Mouse (Mus musculus): Measurements from ENCODE around the gene Selenom. TPM values are rescaled to one million over a fixed set of nuclear protein-coding genes. Genes with fewer than 3 reads are reported as not detected.

Gene Selenom
- polyA plus RNA-seq, 1 experiment: 19.6 TPM

DNA sequence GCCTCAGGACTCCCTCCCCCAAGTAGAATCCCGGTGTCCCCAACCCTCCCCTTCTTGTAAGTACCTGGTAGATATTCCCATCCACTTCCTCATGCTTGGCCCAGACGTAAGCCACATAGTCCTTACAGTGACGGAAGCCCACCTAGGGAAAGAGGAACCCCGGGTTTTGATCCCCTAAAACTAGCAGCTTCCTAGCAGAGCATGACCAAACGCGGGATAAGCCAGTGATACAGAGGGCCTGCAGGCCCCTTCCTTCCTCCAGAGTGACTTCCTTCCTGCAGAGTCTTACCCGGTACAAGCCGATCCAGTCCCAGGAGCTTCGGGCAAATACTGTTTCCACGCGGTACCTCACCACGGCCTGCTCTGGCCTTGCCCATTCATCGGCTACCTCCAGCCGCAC lies 19.0 kb upstream of the Selenom start:
- H3K27ac ChIP-seq (ENCODE audit: insufficient read depth, low read length): no peak overlapping the region
- no peaks in the 10 kb centered on the region for H3K4me1 ChIP-seq (ENCODE audit: control insufficient read depth, insufficient read depth, low read length)
- no peaks in the 10 kb centered on the region for H3K36me3 ChIP-seq (ENCODE audit: control insufficient read depth, insufficient read depth, low read length, poor library complexity, severe bottlenecking)
- H3K9ac ChIP-seq (ENCODE audit: low read depth, poor library complexity, severe bottlenecking): no peak overlapping the region
- TF ChIP-seq EP300 (IDR thresholded peaks at IDR 0.05; ENCODE audit: insufficient read depth, low read depth, low read length) (no peak), CTCF (IDR thresholded peaks at IDR 0.05; ENCODE audit: low read depth, low read length) (no peak), POLR2A (IDR thresholded peaks at IDR 0.05; ENCODE audit: insufficient read depth, low read length) (no peak)
- no peaks in the 10 kb centered on the region for H3K9me3 ChIP-seq (replicated peaks; ENCODE audit: control insufficient read depth, insufficient read depth, low read length, poor library complexity, severe bottlenecking)
- no peaks in the 10 kb centered on the region for H3K27me3 ChIP-seq (ENCODE audit: control insufficient read depth, insufficient read depth, low read length, poor library complexity, severe bottlenecking)
- no peak overlapping the region for H3K4me3 ChIP-seq (ENCODE audit: low read depth, low read length)

DNA sequence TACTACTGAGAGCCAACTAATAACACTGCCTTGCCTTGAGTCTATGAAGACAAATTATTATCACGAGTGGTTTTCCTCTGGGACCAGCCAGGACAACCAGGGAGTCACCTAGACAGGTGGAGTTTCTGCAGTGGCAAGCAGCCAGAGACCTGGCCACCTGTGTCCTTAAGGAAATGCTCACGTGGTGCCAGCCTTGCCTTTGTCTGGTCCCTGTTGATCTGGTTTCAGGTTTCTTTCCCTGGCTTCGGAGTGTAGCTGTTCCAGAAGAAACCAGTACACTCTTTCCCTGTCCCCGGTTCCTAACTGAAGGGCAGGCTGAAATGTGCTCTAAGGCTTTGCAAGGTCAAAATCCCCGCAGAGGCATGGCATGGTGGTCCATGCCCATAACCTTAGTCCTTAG lies 17.7 kb upstream of the Selenom start:
- Histone ChIP-seq H3K9me3 (replicated peaks; ENCODE audit: control insufficient read depth, insufficient read depth, low read length, poor library complexity, severe bottlenecking) (no peaks in the 10 kb centered on the region), H3K9ac (ENCODE audit: low read depth, poor library complexity, severe bottlenecking) (no peak overlapping the region), H3K27me3 (ENCODE audit: control insufficient read depth, insufficient read depth, low read length, poor library complexity, severe bottlenecking) (no peaks in the 10 kb centered on the region), H3K36me3 (ENCODE audit: control insufficient read depth, insufficient read depth, low read length, poor library complexity, severe bottlenecking) (no peaks in the 10 kb centered on the region), H3K4me3 (ENCODE audit: low read depth, low read length) (no peak overlapping the region), H3K27ac (ENCODE audit: insufficient read depth, low read length) (no peak overlapping the region), H3K4me1 (ENCODE audit: control insufficient read depth, insufficient read depth, low read length) (no peaks in the 10 kb centered on the region)
- TF ChIP-seq CTCF (IDR thresholded peaks at IDR 0.05; ENCODE audit: low read depth, low read length) (no peak), POLR2A (IDR thresholded peaks at IDR 0.05; ENCODE audit: insufficient read depth, low read length) (no peak), EP300 (IDR thresholded peaks at IDR 0.05; ENCODE audit: insufficient read depth, low read depth, low read length) (peak; percentile 23; the same call in 1 of the 2 replicates)

GRCm38 (mm10) chr11:3497296-3497695 lies 17.2 kb upstream of the Selenom start:
- Histone ChIP-seq H3K4me3 (ENCODE audit: low read depth, low read length) (no peak overlapping the region), H3K27me3 (ENCODE audit: control insufficient read depth, insufficient read depth, low read length, poor library complexity, severe bottlenecking) (no peaks in the 10 kb centered on the region), H3K9ac (ENCODE audit: low read depth, poor library complexity, severe bottlenecking) (no peak overlapping the region), H3K36me3 (ENCODE audit: control insufficient read depth, insufficient read depth, low read length, poor library complexity, severe bottlenecking) (no peaks in the 10 kb centered on the region), H3K27ac (ENCODE audit: insufficient read depth, low read length) (no peak overlapping the region), H3K4me1 (ENCODE audit: control insufficient read depth, insufficient read depth, low read length) (no peaks in the 10 kb centered on the region), H3K9me3 (replicated peaks; ENCODE audit: control insufficient read depth, insufficient read depth, low read length, poor library complexity, severe bottlenecking) (no peaks in the 10 kb centered on the region)
- TF ChIP-seq EP300 (IDR thresholded peaks at IDR 0.05; ENCODE audit: insufficient read depth, low read depth, low read length) (no peak), CTCF (IDR thresholded peaks at IDR 0.05; ENCODE audit: low read depth, low read length) (no peak), POLR2A (IDR thresholded peaks at IDR 0.05; ENCODE audit: insufficient read depth, low read length) (no peak)

DNA sequence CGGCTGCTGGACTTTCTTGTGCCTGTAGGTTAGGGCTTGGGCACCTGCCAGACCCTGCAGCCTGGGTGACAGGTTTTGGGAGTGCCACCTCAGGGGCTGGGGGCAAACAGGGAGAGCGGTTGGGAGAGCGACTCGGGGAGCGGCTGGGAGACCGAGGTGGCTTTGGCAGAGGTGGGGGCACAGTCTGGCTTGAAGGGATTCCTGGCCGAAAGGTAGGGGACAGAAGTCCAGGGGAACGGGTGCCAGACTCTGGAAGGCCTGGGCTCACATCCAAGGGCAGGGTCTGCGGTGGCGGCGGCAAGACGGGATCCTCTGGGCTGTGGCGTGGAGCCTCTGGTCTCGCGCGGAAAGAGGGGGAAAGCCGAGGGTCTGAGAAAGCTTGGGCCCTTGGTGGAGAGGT lies 12.4 kb upstream of the Selenom start:
- TF ChIP-seq CTCF (IDR thresholded peaks at IDR 0.05; ENCODE audit: low read depth, low read length) (no peak), POLR2A (IDR thresholded peaks at IDR 0.05; ENCODE audit: insufficient read depth, low read length) (no peak), EP300 (IDR thresholded peaks at IDR 0.05; ENCODE audit: insufficient read depth, low read depth, low read length) (no peak)
- no peaks in the 10 kb centered on the region for H3K4me1 ChIP-seq (ENCODE audit: control insufficient read depth, insufficient read depth, low read length)
- H3K9ac ChIP-seq (ENCODE audit: low read depth, poor library complexity, severe bottlenecking): peak overlapping the region; percentile 6; the same call in 1 of the 2 replicates
- H3K27me3 ChIP-seq (ENCODE audit: control insufficient read depth, insufficient read depth, low read length, poor library complexity, severe bottlenecking): no peaks in the 10 kb centered on the region
- H3K9me3 ChIP-seq (replicated peaks; ENCODE audit: control insufficient read depth, insufficient read depth, low read length, poor library complexity, severe bottlenecking): no peaks in the 10 kb centered on the region
- no peak overlapping the region for H3K27ac ChIP-seq (ENCODE audit: insufficient read depth, low read length)
- H3K36me3 ChIP-seq (ENCODE audit: control insufficient read depth, insufficient read depth, low read length, poor library complexity, severe bottlenecking): no peaks in the 10 kb centered on the region
- H3K4me3 ChIP-seq (ENCODE audit: low read depth, low read length): peak overlapping the region; percentile 18

GRCm38 (mm10) chr11:3502459-3503072 lies 11.9 kb upstream of the Selenom start:
- Histone ChIP-seq H3K9ac (ENCODE audit: low read depth, poor library complexity, severe bottlenecking) (peak overlapping the region; percentile 6; the same call in 1 of the 2 replicates), H3K4me1 (ENCODE audit: control insufficient read depth, insufficient read depth, low read length) (no peaks in the 10 kb centered on the region), H3K36me3 (ENCODE audit: control insufficient read depth, insufficient read depth, low read length, poor library complexity, severe bottlenecking) (no peaks in the 10 kb centered on the region), H3K9me3 (replicated peaks; ENCODE audit: control insufficient read depth, insufficient read depth, low read length, poor library complexity, severe bottlenecking) (no peaks in the 10 kb centered on the region), H3K4me3 (ENCODE audit: low read depth, low read length) (peak overlapping the region; percentile 18), H3K27me3 (ENCODE audit: control insufficient read depth, insufficient read depth, low read length, poor library complexity, severe bottlenecking) (no peaks in the 10 kb centered on the region), H3K27ac (ENCODE audit: insufficient read depth, low read length) (no peak overlapping the region)
- TF ChIP-seq CTCF (IDR thresholded peaks at IDR 0.05; ENCODE audit: low read depth, low read length): no peak

GRCm38 (mm10) chr11:3503755-3504693 lies 10.5 kb upstream of the Selenom start:
- H3K4me1 ChIP-seq (ENCODE audit: control insufficient read depth, insufficient read depth, low read length): no peaks in the 10 kb centered on the region
- H3K9ac ChIP-seq (ENCODE audit: low read depth, poor library complexity, severe bottlenecking): no peak overlapping the region
- H3K36me3 ChIP-seq (ENCODE audit: control insufficient read depth, insufficient read depth, low read length, poor library complexity, severe bottlenecking): no peaks in the 10 kb centered on the region
- H3K4me3 ChIP-seq (ENCODE audit: low read depth, low read length): no peak overlapping the region
- TF ChIP-seq EP300 (IDR thresholded peaks at IDR 0.05; ENCODE audit: insufficient read depth, low read depth, low read length): no peak
- no peak for TF ChIP-seq POLR2A (IDR thresholded peaks at IDR 0.05; ENCODE audit: insufficient read depth, low read length)
- TF ChIP-seq CTCF (IDR thresholded peaks at IDR 0.05; ENCODE audit: low read depth, low read length): no peak
- no peaks in the 10 kb centered on the region for H3K27me3 ChIP-seq (ENCODE audit: control insufficient read depth, insufficient read depth, low read length, poor library complexity, severe bottlenecking)
- H3K9me3 ChIP-seq (replicated peaks; ENCODE audit: control insufficient read depth, insufficient read depth, low read length, poor library complexity, severe bottlenecking): no peaks in the 10 kb centered on the region
- H3K27ac ChIP-seq (ENCODE audit: insufficient read depth, low read length): no peak overlapping the region

Measured in ES-Bruce4 (cell line).